Mouse (Mus musculus) liver, embryonic 14.5 days (tissue): ENCODE data around the gene Zfp819.

ENCODE experiments used
- CTCF ChIP-seq: IDR thresholded peaks from 2 replicates; pipeline ENCODE4 v1.5.1; 2016; ENCODE audit warnings: antibody characterized with exemption, low read depth, control low read depth
- EP300 ChIP-seq: IDR thresholded peaks from 2 replicates; pipeline ENCODE4 v1.6.1; 2016; ENCODE audit warnings: antibody characterized with exemption, low read depth

- TF ChIP-seq CTCF = no peak
- TF ChIP-seq EP300 = no peak
Observed at GRCm38 (mm10) chr7:43562006-43562633, 44.8 kb upstream of the Zfp819 start, which contains the start of gene Zfp658.
